Mouse (Mus musculus) left cerebral cortex, adult 18-20 months (tissue): ENCODE results near the gene Unc45b. TPM values are rescaled to one million over a fixed set of nuclear protein-coding genes. Genes with fewer than 3 reads are reported as not detected.
"Not testable (repeated sequence)": the region's sequence is repeated elsewhere in the genome, so short reads cannot be mapped to it uniquely, and the experiment has no call there.

Source experiments
- DNase-seq, 2 experiments: peaks; one replicate each; pipeline ENCODE4 v3.0.0; 2021 to 2022; ENCODE audit warnings: low spot score in 2 of 2, mixed read lengths in 1 of 2
- microRNA-seq, 2 experiments: library from miRNA; unstranded; fragments of <30 nt; microRNA quantifications; one replicate each; pipeline ENCODE4 v1.2.0; 2021
- total RNA-seq, 2 experiments: library from RNA; stranded (reverse); gene quantifications; 2 replicates each; pipeline ENCODE4 v1.2.3; 2021

The Unc45b gene
- total RNA-seq, 2 experiments from 2014 or later = 1.00 to 1.5 TPM

- DNase-seq = not testable (repeated sequence)
Measured at GRCm38 (mm10) chr11:82990612-82991385, 80.4 kb downstream of the Unc45b start.

GRCm38 (mm10) chr11:82991469-82992166, 81.3 kb downstream of the Unc45b start, which contains the start of gene Slfn9:
Gene Slfn9, minus strand, starts transcription at chr11:82991830.
- peak; percentile 9 to 23 for DNase-seq

Small RNAs within 50 kb of the gene (microRNA-seq; reads per million reads assigned to microRNA genes)
- 0 reads per million in 2 experiments for gene Mir7679

Other genes with a start within 250 kb of the Unc45b start
- under 1 TPM; 0.21 to 0.26 TPM for gene Cct6b, start 146.2 kb upstream of the Unc45b start, total RNA-seq
- 10 to 100 TPM; 15.3 to 18.0 TPM for gene Zfp830, start 146.2 kb upstream of the Unc45b start, total RNA-seq
- 10 to 100 TPM; 21.0 to 21.1 TPM for gene Lig3, start 129.4 kb upstream of the Unc45b start, total RNA-seq
- 10 to 100 TPM; 11.1 to 11.2 TPM for gene Rffl, start 39.3 kb upstream of the Unc45b start, total RNA-seq
- 10 to 100 TPM; 17.5 to 21.0 TPM for gene Rad51d, start 19.9 kb upstream of the Unc45b start, total RNA-seq
- not detected for gene Fndc8, start 18.4 kb upstream of the Unc45b start, total RNA-seq
- 10 to 100 TPM; 37.2 to 41.6 TPM for gene Nle1, start 2.1 kb upstream of the Unc45b start, total RNA-seq
- gene Slfn5, start 40.8 kb downstream of the Unc45b start, total RNA-seq = 1 to 10 TPM; 2.4 to 4.2 TPM
- gene Slfn9, start 81.3 kb downstream of the Unc45b start, total RNA-seq = under 1 TPM; 0.21 to 0.28 TPM
- gene Slfn8, start 110.3 kb downstream of the Unc45b start, total RNA-seq = under 1 TPM; 0.80 to 0.81 TPM
- gene Slfn2, start 154.6 kb downstream of the Unc45b start, total RNA-seq = 1 to 10 TPM in 1 of 2 experiments, under 1 TPM in 1; 0.80 to 1.8 TPM
- gene Slfn1, start 206.3 kb downstream of the Unc45b start, total RNA-seq = not detected